Mouse (Mus musculus): ENCODE data around the gene Jarid2. TPM values are rescaled to one million over a fixed set of nuclear protein-coding genes. Genes with fewer than 3 reads are reported as not detected.

The Jarid2 gene
- polyA plus RNA-seq, 1 experiment from 2014 or later = 12.2 TPM

GRCm38 (mm10) chr13:44804876-44805275 is 75.6 kb downstream of the Jarid2 start:
- no peaks in the 10 kb centered on the region for H3K9me3 ChIP-seq (replicated peaks; ENCODE audit: control insufficient read depth, low read length)
- no peaks in the 10 kb centered on the region for H3K27me3 ChIP-seq (ENCODE audit: control insufficient read depth, insufficient read depth, low read depth, low read length)
- H3K36me3 ChIP-seq (ENCODE audit: control insufficient read depth, insufficient read depth) = no peaks in the 10 kb centered on the region
- no peak for ATAC-seq (ENCODE audit: low read depth)
- no peak overlapping the region for H3K27ac ChIP-seq (ENCODE audit: low read length)
- H3K4me1 ChIP-seq (ENCODE audit: control insufficient read depth, low read depth, low read length) = no peaks in the 10 kb centered on the region; the same call in 1 of the 2 replicates
- H3K4me2 ChIP-seq (ENCODE audit: low read depth, low read length) = no peak overlapping the region
- no peak overlapping the region for H3K4me3 ChIP-seq (ENCODE audit: low read depth, low read length)
- 27% methylated on average over 1 of the region's 1 CpGs for WGBS (ENCODE audit: insufficient replicate concordance)
- no peak overlapping the region for H3K9ac ChIP-seq (ENCODE audit: low read depth, low read length)

DNA sequence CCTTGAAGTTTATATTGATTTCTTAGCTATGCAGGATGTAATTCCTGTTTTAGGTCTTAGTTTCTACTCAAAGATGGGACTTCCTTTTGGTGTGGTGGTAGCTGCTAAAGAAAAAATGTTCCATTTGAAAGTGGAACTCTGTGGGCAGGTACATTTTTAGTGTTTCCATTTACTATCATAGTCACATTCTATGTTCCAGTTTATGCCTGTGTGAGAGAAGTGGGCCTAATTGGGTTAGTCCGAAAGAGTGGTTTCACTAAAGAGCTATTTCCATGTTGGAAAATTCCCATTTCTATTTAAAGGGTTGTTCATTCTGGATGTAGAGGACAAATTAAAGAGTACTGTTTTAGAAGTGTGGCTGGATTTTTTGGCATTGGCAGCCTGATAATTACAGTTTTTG is 79.0 kb downstream of the Jarid2 start:
- no peak for ATAC-seq (ENCODE audit: low read depth)
- no peak overlapping the region for H3K4me3 ChIP-seq (ENCODE audit: low read depth, low read length)
- no peak overlapping the region for H3K4me2 ChIP-seq (ENCODE audit: low read depth, low read length)
- no peaks in the 10 kb centered on the region for H3K27me3 ChIP-seq (ENCODE audit: control insufficient read depth, insufficient read depth, low read depth, low read length)
- no peak overlapping the region for H3K27ac ChIP-seq (ENCODE audit: low read length)
- H3K4me1 ChIP-seq (ENCODE audit: control insufficient read depth, low read depth, low read length) = no peaks in the 10 kb centered on the region; the same call in 1 of the 2 replicates
- no peak overlapping the region for H3K9ac ChIP-seq (ENCODE audit: low read depth, low read length)
- 88% methylated on average over 1 of the region's 1 CpGs for WGBS (ENCODE audit: insufficient replicate concordance)
- no peaks in the 10 kb centered on the region for H3K36me3 ChIP-seq (ENCODE audit: control insufficient read depth, insufficient read depth)
- H3K9me3 ChIP-seq (replicated peaks; ENCODE audit: control insufficient read depth, low read length) = no peaks in the 10 kb centered on the region

- H3K4me3 ChIP-seq (ENCODE audit: low read depth, low read length) = no peak overlapping the region
- 48% methylated on average over 2 of the region's 2 CpGs for WGBS (ENCODE audit: insufficient replicate concordance)
- H3K9ac ChIP-seq (ENCODE audit: low read depth, low read length) = no peak overlapping the region
- no peak overlapping the region for H3K4me2 ChIP-seq (ENCODE audit: low read depth, low read length)
- H3K36me3 ChIP-seq (ENCODE audit: control insufficient read depth, insufficient read depth) = no peaks in the 10 kb centered on the region
- ATAC-seq (ENCODE audit: low read depth) = no peak
- no peak overlapping the region for H3K27ac ChIP-seq (ENCODE audit: low read length)
- H3K27me3 ChIP-seq (ENCODE audit: control insufficient read depth, insufficient read depth, low read depth, low read length) = no peaks in the 10 kb centered on the region
- no peaks in the 10 kb centered on the region for H3K9me3 ChIP-seq (replicated peaks; ENCODE audit: control insufficient read depth, low read length)
- H3K4me1 ChIP-seq (ENCODE audit: control insufficient read depth, low read depth, low read length) = no peaks in the 10 kb centered on the region; the same call in 1 of the 2 replicates
These were observed 81.7 kb downstream of the Jarid2 start for GRCm38 (mm10) chr13:44811021-44811420.

- ATAC-seq (ENCODE audit: low read depth) = no peak
- 58% methylated on average over 10 of the region's 10 CpGs for WGBS (ENCODE audit: insufficient replicate concordance)
- H3K4me3 ChIP-seq (ENCODE audit: low read depth, low read length) = no peak overlapping the region
These were observed 82.3 kb downstream of the Jarid2 start for GRCm38 (mm10) chr13:44811601-44812000.

DNA sequence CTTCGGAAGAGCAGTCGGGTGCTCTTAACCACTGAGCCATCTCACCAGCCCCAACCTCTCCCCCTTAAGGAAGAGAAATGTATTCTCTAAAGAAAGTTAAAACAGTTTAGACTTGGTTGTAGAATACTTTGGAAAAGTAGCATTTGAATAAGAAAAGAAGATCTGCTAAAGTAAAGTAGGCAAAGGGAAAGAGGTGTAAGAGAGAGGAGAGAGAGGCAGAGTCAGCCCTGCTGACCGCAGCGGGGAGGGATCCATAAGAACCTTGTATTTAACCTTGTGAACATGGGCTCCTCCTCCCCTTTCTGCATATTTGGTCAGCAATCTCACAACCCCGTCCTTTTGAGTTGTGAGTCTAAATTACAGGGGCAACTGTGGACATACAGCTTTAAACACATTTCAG is 83.1 kb downstream of the Jarid2 start:
- no peak overlapping the region for H3K4me2 ChIP-seq (ENCODE audit: low read depth, low read length)
- no peak overlapping the region for H3K4me3 ChIP-seq (ENCODE audit: low read depth, low read length)
- H3K36me3 ChIP-seq (ENCODE audit: control insufficient read depth, insufficient read depth) = no peaks in the 10 kb centered on the region
- H3K27ac ChIP-seq (ENCODE audit: low read length) = no peak overlapping the region
- H3K9ac ChIP-seq (ENCODE audit: low read depth, low read length) = no peak overlapping the region
- no peaks in the 10 kb centered on the region for H3K27me3 ChIP-seq (ENCODE audit: control insufficient read depth, insufficient read depth, low read depth, low read length)
- no peaks in the 10 kb centered on the region for H3K9me3 ChIP-seq (replicated peaks; ENCODE audit: control insufficient read depth, low read length)
- H3K4me1 ChIP-seq (ENCODE audit: control insufficient read depth, low read depth, low read length) = no peaks in the 10 kb centered on the region; the same call in 1 of the 2 replicates
- 77% methylated on average over 5 of the region's 5 CpGs for WGBS (ENCODE audit: insufficient replicate concordance)
- ATAC-seq (ENCODE audit: low read depth) = no peak

More at GRCm38 (mm10) chr13:44811601-44812000, 82.3 kb downstream of the Jarid2 start:
- no peaks in the 10 kb centered on the region for H3K27me3 ChIP-seq (ENCODE audit: control insufficient read depth, insufficient read depth, low read depth, low read length)
- H3K27ac ChIP-seq (ENCODE audit: low read length) = no peak overlapping the region
- H3K9me3 ChIP-seq (replicated peaks; ENCODE audit: control insufficient read depth, low read length) = no peaks in the 10 kb centered on the region
- no peaks in the 10 kb centered on the region; the same call in 1 of the 2 replicates for H3K4me1 ChIP-seq (ENCODE audit: control insufficient read depth, low read depth, low read length)
- H3K4me2 ChIP-seq (ENCODE audit: low read depth, low read length) = no peak overlapping the region
- H3K9ac ChIP-seq (ENCODE audit: low read depth, low read length) = no peak overlapping the region
- H3K36me3 ChIP-seq (ENCODE audit: control insufficient read depth, insufficient read depth) = no peaks in the 10 kb centered on the region

DNA sequence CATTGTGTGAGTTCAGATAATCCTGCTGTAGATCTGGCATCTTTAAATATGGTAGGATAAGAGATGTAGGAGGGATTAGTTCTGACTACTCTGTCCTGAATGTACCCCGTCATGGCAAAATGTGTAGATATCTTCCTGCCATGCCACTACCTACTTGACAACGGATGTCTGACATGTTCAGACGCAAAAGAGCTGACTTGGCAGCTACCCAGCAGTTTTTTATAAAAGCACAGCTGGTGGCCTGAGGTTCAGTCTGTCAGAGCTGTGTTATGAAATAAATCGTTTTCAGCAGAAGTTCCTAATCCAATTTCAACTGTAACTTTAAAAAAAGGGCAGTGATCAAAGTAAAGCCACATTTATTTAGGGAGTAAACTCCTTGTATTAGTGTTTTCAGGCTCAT is 90.1 kb downstream of the Jarid2 start:
- Histone ChIP-seq H3K27me3 (ENCODE audit: control insufficient read depth, insufficient read depth, low read depth, low read length) (no peaks in the 10 kb centered on the region), H3K9me3 (replicated peaks; ENCODE audit: control insufficient read depth, low read length) (no peaks in the 10 kb centered on the region), H3K4me1 (ENCODE audit: control insufficient read depth, low read depth, low read length) (no peaks in the 10 kb centered on the region; the same call in 1 of the 2 replicates), H3K27ac (ENCODE audit: low read length) (no peak overlapping the region), H3K36me3 (ENCODE audit: control insufficient read depth, insufficient read depth) (no peaks in the 10 kb centered on the region), H3K9ac (ENCODE audit: low read depth, low read length) (no peak overlapping the region), H3K4me2 (ENCODE audit: low read depth, low read length) (no peak overlapping the region), H3K4me3 (ENCODE audit: low read depth, low read length) (no peak overlapping the region)
- WGBS (ENCODE audit: insufficient replicate concordance) = 13% methylated on average over 4 of the region's 4 CpGs
- no peak for ATAC-seq (ENCODE audit: low read depth)

GRCm38 (mm10) chr13:44822578-44822977 is 93.3 kb downstream of the Jarid2 start:
- H3K4me2 ChIP-seq (ENCODE audit: low read depth, low read length) = no peak overlapping the region
- ATAC-seq (ENCODE audit: low read depth) = no peak
- H3K4me1 ChIP-seq (ENCODE audit: control insufficient read depth, low read depth, low read length) = no peaks in the 10 kb centered on the region; the same call in 1 of the 2 replicates
- H3K27me3 ChIP-seq (ENCODE audit: control insufficient read depth, insufficient read depth, low read depth, low read length) = no peaks in the 10 kb centered on the region
- no peak overlapping the region for H3K27ac ChIP-seq (ENCODE audit: low read length)
- no peaks in the 10 kb centered on the region for H3K36me3 ChIP-seq (ENCODE audit: control insufficient read depth, insufficient read depth)
- H3K9me3 ChIP-seq (replicated peaks; ENCODE audit: control insufficient read depth, low read length) = no peaks in the 10 kb centered on the region
- H3K4me3 ChIP-seq (ENCODE audit: low read depth, low read length) = no peak overlapping the region
- H3K9ac ChIP-seq (ENCODE audit: low read depth, low read length) = no peak overlapping the region

GRCm38 (mm10) chr13:44828903-44829302 is 99.6 kb downstream of the Jarid2 start:
- Histone ChIP-seq H3K4me2 (ENCODE audit: low read depth, low read length) (no peak overlapping the region), H3K36me3 (ENCODE audit: control insufficient read depth, insufficient read depth) (no peaks in the 10 kb centered on the region), H3K27me3 (ENCODE audit: control insufficient read depth, insufficient read depth, low read depth, low read length) (no peaks in the 10 kb centered on the region), H3K27ac (ENCODE audit: low read length) (no peak overlapping the region), H3K9me3 (replicated peaks; ENCODE audit: control insufficient read depth, low read length) (no peaks in the 10 kb centered on the region), H3K4me1 (ENCODE audit: control insufficient read depth, low read depth, low read length) (no peaks in the 10 kb centered on the region), H3K9ac (ENCODE audit: low read depth, low read length) (no peak overlapping the region), H3K4me3 (ENCODE audit: low read depth, low read length) (no peak overlapping the region)
- ATAC-seq (ENCODE audit: low read depth) = no peak
- 69% methylated on average over 5 of the region's 5 CpGs for WGBS (ENCODE audit: insufficient replicate concordance)

GRCm38 (mm10) chr13:44832104-44832503 is 102.8 kb downstream of the Jarid2 start:
- ATAC-seq (ENCODE audit: low read depth) = no peak
- no peaks in the 10 kb centered on the region for H3K36me3 ChIP-seq (ENCODE audit: control insufficient read depth, insufficient read depth)

More at GRCm38 (mm10) chr13:44832104-44832503, 102.8 kb downstream of the Jarid2 start:
- Histone ChIP-seq H3K27ac (ENCODE audit: low read length) (no peak overlapping the region), H3K27me3 (ENCODE audit: control insufficient read depth, insufficient read depth, low read depth, low read length) (no peaks in the 10 kb centered on the region), H3K9ac (ENCODE audit: low read depth, low read length) (no peak overlapping the region), H3K4me1 (ENCODE audit: control insufficient read depth, low read depth, low read length) (no peaks in the 10 kb centered on the region), H3K9me3 (replicated peaks; ENCODE audit: control insufficient read depth, low read length) (no peaks in the 10 kb centered on the region), H3K4me3 (ENCODE audit: low read depth, low read length) (no peak overlapping the region), H3K4me2 (ENCODE audit: low read depth, low read length) (no peak overlapping the region)
- 63% methylated on average over 2 of the region's 2 CpGs for WGBS (ENCODE audit: insufficient replicate concordance)

Data from liver, embryonic 16.5 days (tissue).